In the genomic region with DNA sequence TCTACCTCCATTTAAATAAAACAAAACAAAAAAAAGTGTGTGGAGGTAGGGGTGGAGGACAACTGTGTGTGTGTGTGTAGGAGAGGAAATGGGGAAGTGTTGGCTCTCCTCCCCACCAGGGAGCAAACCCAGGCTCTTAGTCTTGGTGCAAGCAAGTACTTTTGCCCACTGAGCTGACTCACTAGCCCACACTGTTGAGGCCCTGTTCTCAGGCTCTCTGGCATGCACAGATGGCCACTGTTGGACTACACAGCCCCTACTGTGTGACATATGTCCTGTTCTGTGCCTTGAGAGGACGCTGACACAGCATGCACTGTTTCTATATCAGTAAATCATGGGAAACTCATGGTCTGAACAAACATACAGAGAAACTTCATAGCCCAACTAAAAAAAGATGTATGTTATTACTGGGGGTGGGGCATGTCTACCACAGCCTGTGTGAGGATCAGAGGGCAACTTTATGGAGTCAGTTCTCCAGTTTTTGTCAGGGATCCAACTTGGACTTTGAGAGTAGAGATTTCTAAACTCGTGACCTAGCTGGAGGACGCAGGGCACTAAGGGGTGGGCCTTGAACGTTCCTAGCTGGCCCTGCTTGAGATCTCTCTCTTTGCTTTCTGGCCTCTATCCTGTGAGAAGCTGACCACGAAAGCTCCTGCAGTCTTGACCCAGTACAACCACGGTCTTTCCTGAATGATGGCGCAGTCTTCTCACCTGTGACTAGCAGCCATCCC, we compare ENCODE assay signal across 10 mouse cellular contexts. TPM values are rescaled to one million over a fixed set of nuclear protein-coding genes. Genes with fewer than 3 reads are reported as not detected.
DNase-seq lines count a peak whose midpoint lies in the region; ATAC-seq and TF ChIP-seq lines count a peak whose summit lies in the region.
"Had no signal": no experiment of that assay in that cellular context is flagged by ENCODE, and none has a peak within 500 bp of the region (broad histone marks: within the 10 kb centered on the region; RNA-seq: fewer than 3 reads in every experiment).

No protein-coding gene starts in this region.

- WGBS in heart, embryonic 13.5 days, result 79% methylated on average over 7 of the region's 7 CpGs
- WGBS in heart, adult 2 months, result 46% methylated on average over 7 of the region's 7 CpGs
- 68% methylated on average over 7 of the region's 7 CpGs for WGBS in kidney, postnatal 0 days
- WGBS in thymus, adult 2 months, result 73% methylated on average over 7 of the region's 7 CpGs

- no peak for TF ChIP-seq CTCF in heart, adult 2 months (IDR thresholded peaks at IDR 0.05)
- no peak for TF ChIP-seq CTCF in kidney, postnatal 0 days (IDR thresholded peaks at IDR 0.05; ENCODE audit: low read depth)
- TF ChIP-seq CTCF in thymus, adult 2 months (IDR thresholded peaks at IDR 0.05; ENCODE audit: borderline replicate concordance, control insufficient read depth, extremely low read depth, insufficient read depth, low read length, poor library complexity), result no peak

- peaks cover 17% of the 10 kb centered on the region for H3K4me1 ChIP-seq in heart, embryonic 13.5 days
- H3K4me1 ChIP-seq in heart, adult 2 months (ENCODE audit: control insufficient read depth, insufficient read depth, low read length), result peaks cover 12% of the 10 kb centered on the region
- H3K4me1 ChIP-seq in kidney, postnatal 0 days (replicated peaks; ENCODE audit: insufficient read depth, low read length), result no peaks in the 10 kb centered on the region
- H3K4me1 ChIP-seq in thymus, adult 2 months (replicated peaks; ENCODE audit: control insufficient read depth, insufficient read depth, low read length), result no peaks in the 10 kb centered on the region

- ATAC-seq in heart, embryonic 13.5 days (ENCODE audit: extremely low read depth, insufficient number of reproducible peaks, low FRiP score, low TSS enrichment), result no peak
- no peak; the same call in 1 of the 2 replicates for ATAC-seq in kidney, postnatal 0 days (replicated peaks; ENCODE audit: low FRiP score, low read depth)

- H3K79me2 ChIP-seq in heart, adult 2 months (replicated peaks; ENCODE audit: control insufficient read depth, insufficient read depth, low read length), result no peaks in the 10 kb centered on the region

- TF ChIP-seq EP300 in heart, adult 2 months (IDR thresholded peaks at IDR 0.05; ENCODE audit: insufficient read depth, low read depth, low read length), result no peak

- H3K4me3 ChIP-seq in heart, embryonic 13.5 days, result no peak overlapping the region
- H3K4me3 ChIP-seq in heart, adult 2 months, result no peak overlapping the region
- no peak overlapping the region for H3K4me3 ChIP-seq in kidney, postnatal 0 days (replicated peaks; ENCODE audit: low read depth, low read length)
- H3K4me3 ChIP-seq in thymus, adult 2 months (ENCODE audit: control insufficient read depth, insufficient read depth, low read length), result no peak overlapping the region

- no peak overlapping the region for H3K27ac ChIP-seq in heart, embryonic 13.5 days (replicated peaks)
- no peak overlapping the region for H3K27ac ChIP-seq in heart, adult 2 months
- peak overlapping the region; percentile 47 for H3K27ac ChIP-seq in kidney, postnatal 0 days
- no peak overlapping the region for H3K27ac ChIP-seq in thymus, adult 2 months (ENCODE audit: control insufficient read depth, insufficient read depth, low read length)

- no peak for DNase-seq in heart, adult 2 months
- DNase-seq in MEL-GATA-1-ER (ENCODE audit: extremely low read depth, low read depth), result peak; percentile 46
- peak; percentile 65 to 80 for DNase-seq in cerebellum, postnatal 10 days
- peak; percentile 57 for DNase-seq in kidney, postnatal 0 days (ENCODE audit: low spot score)
- DNase-seq in spleen, postnatal 36 days (ENCODE audit: low spot score in 2 of 2), result no peak
- no peak for DNase-seq in frontal cortex, postnatal 25 days (ENCODE audit: low spot score in 2 of 2)
- DNase-seq in thymus, adult 2 months, result no peak
- DNase-seq: spleen, adult 18-20 months had no signal

- H3K27me3 ChIP-seq in heart, embryonic 13.5 days (replicated peaks), result no peaks in the 10 kb centered on the region
- H3K27me3 ChIP-seq in heart, adult 2 months (ENCODE audit: control insufficient read depth, insufficient read depth, low read length), result no peaks in the 10 kb centered on the region
- H3K27me3 ChIP-seq in kidney, postnatal 0 days (ENCODE audit: insufficient read depth, low read length), result no peaks in the 10 kb centered on the region
- no peaks in the 10 kb centered on the region for H3K27me3 ChIP-seq in thymus, adult 2 months (ENCODE audit: control insufficient read depth, insufficient read depth, low read length)

- no peak overlapping the region for H3K4me2 ChIP-seq in heart, embryonic 13.5 days
- no peak overlapping the region for H3K4me2 ChIP-seq in kidney, postnatal 0 days (ENCODE audit: low read length)

- no peak for TF ChIP-seq POLR2A in heart, adult 2 months (IDR thresholded peaks at IDR 0.05; ENCODE audit: insufficient read depth, low read depth, low read length)
- TF ChIP-seq POLR2A in thymus, adult 2 months (IDR thresholded peaks at IDR 0.05; ENCODE audit: control insufficient read depth, extremely low read depth, insufficient read depth, low read length, poor library complexity), result no peak

- H3K9me3 ChIP-seq in heart, embryonic 13.5 days, result no peaks in the 10 kb centered on the region
- H3K9me3 ChIP-seq in kidney, postnatal 0 days (replicated peaks; ENCODE audit: low read length), result no peaks in the 10 kb centered on the region

- peaks cover 92% of the 10 kb centered on the region for H3K36me3 ChIP-seq in heart, embryonic 13.5 days
- H3K36me3 ChIP-seq in heart, adult 2 months (ENCODE audit: control insufficient read depth, insufficient read depth, low read length), result no peaks in the 10 kb centered on the region
- H3K36me3 ChIP-seq in kidney, postnatal 0 days (ENCODE audit: insufficient read depth, low read length), result peaks cover 51% of the 10 kb centered on the region
- peaks cover 23% of the 10 kb centered on the region for H3K36me3 ChIP-seq in thymus, adult 2 months (ENCODE audit: control insufficient read depth, insufficient read depth, low read length)

- intact Hi-C loops in heart, adult 2 months (cut with DNase I), result loop anchor here (2.0 kb wide), 1 partner anchor 23 kb away; a partner anchor contains a TSS

- 0 out of 2 replicates have a peak overlapping the region, but pooled peaks have one; percentile 1 for H3K9ac ChIP-seq in heart, embryonic 13.5 days
- no peak overlapping the region for H3K9ac ChIP-seq in heart, adult 2 months (ENCODE audit: low read depth, low read length)
- no peak overlapping the region for H3K9ac ChIP-seq in kidney, postnatal 0 days (ENCODE audit: low read depth, low read length)

RNA-seq across cellular contexts. Expression of a gene that starts 10.9 kb away (rescaled TPM):
- polyA plus RNA-seq in heart, embryonic 13.5 days (2015; fragmentation: Nextera tagmentation; extraction: Ambion mirVana), result 25.5 and 25.8 TPM in 2 replicates
- total RNA-seq in heart, adult 2 months (2021), result 1 to 10 TPM; 4.0 to 4.4 TPM
- 2.7 and 4.2 TPM in 2 replicates for polyA plus RNA-seq in heart, adult 2 months (2012; rRNA removed)
- polyA plus RNA-seq in kidney, postnatal 0 days (2015; fragmentation: Nextera tagmentation; extraction: Ambion mirVana), result 15.7 and 16.9 TPM in 2 replicates
- 1.5 and 2.0 TPM in 2 replicates for polyA plus RNA-seq in thymus, adult 2 months (2012; rRNA removed)

RNA-seq across cellular contexts. Expression of a gene that starts 20.5 kb away (rescaled TPM):
- polyA plus RNA-seq in heart, embryonic 13.5 days (2015; fragmentation: Nextera tagmentation; extraction: Ambion mirVana), result 0.09 and 0.14 TPM in 2 replicates
- not detected for total RNA-seq in heart, adult 2 months (2021)
- 0.03 TPM in 1 of 2 replicates, not detected in the other for polyA plus RNA-seq in heart, adult 2 months (2012; rRNA removed)
- 0.09 and 0.13 TPM in 2 replicates for polyA plus RNA-seq in kidney, postnatal 0 days (2015; fragmentation: Nextera tagmentation; extraction: Ambion mirVana)
- 2.3 TPM in 2 replicates for polyA plus RNA-seq in thymus, adult 2 months (2012; rRNA removed)

RNA-seq across cellular contexts. Expression of a gene that starts 24.3 kb away (rescaled TPM):
- 82.3 and 94.0 TPM in 2 replicates for polyA plus RNA-seq in heart, embryonic 13.5 days (2015; fragmentation: Nextera tagmentation; extraction: Ambion mirVana)
- total RNA-seq in heart, adult 2 months (2021), result 100 to 1,000 TPM in 1 of 2 experiments, 10 to 100 TPM in 1; 89.0 to 104 TPM
- 157 and 163 TPM in 2 replicates for polyA plus RNA-seq in heart, adult 2 months (2012; rRNA removed)
- 82.0 and 95.4 TPM in 2 replicates for polyA plus RNA-seq in kidney, postnatal 0 days (2015; fragmentation: Nextera tagmentation; extraction: Ambion mirVana)
- polyA plus RNA-seq in thymus, adult 2 months (2012; rRNA removed), result 359 and 363 TPM in 2 replicates

RNA-seq across cellular contexts. Expression of a gene that starts 43.9 kb away (rescaled TPM):
- 0.11 and 0.15 TPM in 2 replicates for polyA plus RNA-seq in heart, embryonic 13.5 days (2015; fragmentation: Nextera tagmentation; extraction: Ambion mirVana)
- total RNA-seq in heart, adult 2 months (2021), result under 1 TPM in 1 of 2 experiments, not detected in 1; 0.11 TPM
- polyA plus RNA-seq in heart, adult 2 months (2012; rRNA removed), result 0.06 TPM in 2 replicates
- polyA plus RNA-seq in kidney, postnatal 0 days (2015; fragmentation: Nextera tagmentation; extraction: Ambion mirVana), result 0.28 and 0.33 TPM in 2 replicates
- polyA plus RNA-seq in thymus, adult 2 months (2012; rRNA removed), result not detected in 2 replicates
- total RNA-seq: heart, postnatal 14 days had no signal

RNA-seq across cellular contexts. Expression of a gene that starts 58.8 kb away (rescaled TPM):
- 26.7 and 26.8 TPM in 2 replicates for polyA plus RNA-seq in heart, embryonic 13.5 days (2015; fragmentation: Nextera tagmentation; extraction: Ambion mirVana)
- total RNA-seq in heart, adult 2 months (2021), result 1 to 10 TPM; 1.9 to 3.0 TPM
- 1.6 and 2.5 TPM in 2 replicates for polyA plus RNA-seq in heart, adult 2 months (2012; rRNA removed)
- 5.1 and 6.1 TPM in 2 replicates for polyA plus RNA-seq in kidney, postnatal 0 days (2015; fragmentation: Nextera tagmentation; extraction: Ambion mirVana)
- polyA plus RNA-seq in thymus, adult 2 months (2012; rRNA removed), result 2.8 and 8.9 TPM in 2 replicates

Comparison
In these comparisons a context has a peak if more than half of its experiments do, and no peak if none do; other contexts are left out.
1. DNase-seq: peak in MEL-GATA-1-ER (single experiment), cerebellum, postnatal 10 days (2 of 2) and kidney, postnatal 0 days (single experiment); none in heart, adult 2 months (0 of 2), spleen, postnatal 36 days (0 of 2), frontal cortex, postnatal 25 days (0 of 2) and thymus, adult 2 months (single experiment).